Mouse (Mus musculus): Measurements from ENCODE around the gene Gm45785. TPM values are rescaled to one million over a fixed set of nuclear protein-coding genes. Genes with fewer than 3 reads are reported as not detected.

Gene Gm45785
- total RNA-seq, 2 experiments from 2014 or later, result not detected

GRCm38 (mm10) chr7:140787406-140788052 is 68.6 kb downstream of the Gm45785 start, which contains the start of gene Syce1:
Gene Syce1 (minus strand): TSS chr7:140787852.
- no peak for DNase-seq
- intact Hi-C loops (cut with DNase I), result no loop called here

GRCm38 (mm10) chr7:140780548-140780947 is 75.6 kb downstream of the Gm45785 start:
- no peak for DNase-seq
- intact Hi-C loops (cut with DNase I), result no loop called here

Other genes starting within 250 kb of the Gm45785 start
- gene Olfr61, start 227.4 kb downstream of the Gm45785 start, total RNA-seq (2021), result not detected
- gene Olfr53, start 209.9 kb downstream of the Gm45785 start, total RNA-seq (2021), result not detected
- not detected for gene Olfr539, start 196.4 kb downstream of the Gm45785 start, total RNA-seq (2021)
- gene Olfr45, start 174.4 kb downstream of the Gm45785 start, total RNA-seq (2021), result not detected
- gene Olfr541, start 159.1 kb downstream of the Gm45785 start, total RNA-seq (2021), result not detected
- gene Cyp2e1, start 92.6 kb downstream of the Gm45785 start, total RNA-seq (2021), result 1 to 10 TPM in 1 of 2 experiments, under 1 TPM in 1; 0.93 to 5.7 TPM
- gene Syce1, start 68.5 kb downstream of the Gm45785 start, total RNA-seq (2021), result not detected
- gene Zfp941, start 34.2 kb downstream of the Gm45785 start, total RNA-seq (2021), result under 1 TPM; 0.22 to 0.36 TPM
- not detected for gene Urah, start 21.3 kb downstream of the Gm45785 start, total RNA-seq (2021)
- gene Scgb1c1, start 10.8 kb downstream of the Gm45785 start, total RNA-seq (2021), result 1 to 10 TPM; 6.2 to 8.4 TPM
- gene Odf3, start 8.5 kb downstream of the Gm45785 start, total RNA-seq (2021), result not detected
- gene Ric8a, start 626 bp upstream of the Gm45785 start, total RNA-seq (2021), result 10 to 100 TPM; 23.7 to 24.5 TPM
- 10 to 100 TPM; 11.3 to 12.5 TPM for gene Bet1l, start 1.2 kb upstream of the Gm45785 start, total RNA-seq (2021)
- 10 to 100 TPM; 92.6 to 92.8 TPM for gene Psmd13, start 25.6 kb upstream of the Gm45785 start, total RNA-seq (2021)
- 10 to 100 TPM; 54.6 to 56.2 TPM for gene Sirt3, start 26.0 kb upstream of the Gm45785 start, total RNA-seq (2021)
- gene Cox8b, start 44.1 kb upstream of the Gm45785 start, total RNA-seq (2021), result 1,000 to 10,000 TPM; 2,004 to 2,091 TPM
- gene Nlrp6, start 64.6 kb upstream of the Gm45785 start, total RNA-seq (2021), result not detected
- gene Pgghg, start 85.1 kb upstream of the Gm45785 start, total RNA-seq (2021), result 1 to 10 TPM; 7.4 to 7.7 TPM
- under 1 TPM; 0.38 to 0.80 TPM for gene Ifitm5, start 94.0 kb upstream of the Gm45785 start, total RNA-seq (2021)
- gene Gm45717, start 99.6 kb upstream of the Gm45785 start, total RNA-seq (2021), result not detected
- 100 to 1,000 TPM; 130 TPM for gene Ifitm2, start 99.7 kb upstream of the Gm45785 start, total RNA-seq (2021)
- 1 to 10 TPM; 3.1 to 4.2 TPM for gene Ifitm1, start 110.9 kb upstream of the Gm45785 start, total RNA-seq (2021)
- 10 to 100 TPM; 95.6 to 96.3 TPM for gene Ifitm3, start 154.4 kb upstream of the Gm45785 start, total RNA-seq (2021)
- 1 to 10 TPM in 1 of 2 experiments, under 1 TPM in 1; 0.34 to 1.1 TPM for gene Ifitm6, start 161.6 kb upstream of the Gm45785 start, total RNA-seq (2021)
- not detected for gene Gm17387, start 172.8 kb upstream of the Gm45785 start, total RNA-seq (2021)
- under 1 TPM; 0.07 to 0.14 TPM for gene B4galnt4, start 204.8 kb upstream of the Gm45785 start, total RNA-seq (2021)
- under 1 TPM; 0.43 to 0.95 TPM for gene Pkp3, start 221.9 kb upstream of the Gm45785 start, total RNA-seq (2021)
- gene Sigirr, start 244.2 kb upstream of the Gm45785 start, total RNA-seq (2021), result 1 to 10 TPM; 8.0 to 8.1 TPM